Mouse (Mus musculus) lung, embryonic 14.5 days (tissue): ENCODE measurements around the gene Tiprl. TPM values are rescaled to one million over a fixed set of nuclear protein-coding genes. Genes with fewer than 3 reads are reported as not detected.

Experiments used
- ATAC-seq: fragments of 200-750 bp; cut with Nextera tagmentation; 2 replicates; pipeline ENCODE4 v1.8.0; 2017; ENCODE audit warnings: mild to moderate bottlenecking, moderate TSS enrichment, moderate library complexity; ENCODE audit not compliant: insufficient read depth
- DNase-seq: peaks from one replicate; pipeline ENCODE4 v3.0.0-alpha.2; 2015
- H3K27ac ChIP-seq: fragments of 300-500 bp; sonication (generic); 2 replicates; pipeline ENCODE4 v1.5.1; 2014; ENCODE audit warnings: low read depth, mild to moderate bottlenecking, moderate library complexity
- H3K27me3 ChIP-seq: fragments of 300-500 bp; sonication (generic); 2 replicates; pipeline ENCODE4 v1.6.1; 2014; ENCODE audit warnings: low read length, control low read depth; ENCODE audit not compliant: insufficient read depth
- H3K36me3 ChIP-seq: fragments of 300-500 bp; sonication (generic); 2 replicates; pipeline ENCODE4 v1.6.1; 2014; ENCODE audit warnings: control low read depth; ENCODE audit not compliant: insufficient read depth
- H3K4me1 ChIP-seq: fragments of 300-500 bp; sonication (generic); 2 replicates; pipeline ENCODE4 v1.6.1; 2014; ENCODE audit warnings: antibody characterized with exemption, control low read depth; ENCODE audit not compliant: insufficient read depth
- H3K4me2 ChIP-seq: fragments of 300-500 bp; sonication (generic); 2 replicates; pipeline ENCODE4 v1.6.1; 2014; ENCODE audit warnings: mild to moderate bottlenecking
- H3K4me3 ChIP-seq: fragments of 300-500 bp; sonication (generic); 2 replicates; pipeline ENCODE4 v1.5.1; 2014; ENCODE audit warnings: low read depth, low read length
- H3K9ac ChIP-seq: fragments of 300-500 bp; sonication (generic); 2 replicates; pipeline ENCODE4 v1.6.1; 2014
- H3K9me3 ChIP-seq: fragments of 300-500 bp; sonication (generic); 2 replicates; pipeline ENCODE4 v1.6.1; 2016; ENCODE audit warnings: low read depth, low read length, control low read depth
- CTCF ChIP-seq: IDR thresholded peaks from 2 replicates; pipeline ENCODE4 v1.5.1; 2016; ENCODE audit warnings: antibody characterized with exemption, low read depth
- WGBS: fragments of 180-500 bp; shearing (Covaris S2); extraction: QIAGEN DNeasy Blood & Tissue Kit; methylation state at CpG from one replicate; pipeline ENCODE4 v1.1.7; 2014; 5-methylcytosine and 5-hydroxymethylcytosine counted together
- polyA plus RNA-seq: library from polyadenylated mRNA; unstranded; fragments of >200 nt; fragmentation: Nextera tagmentation; extraction: Ambion mirVana; gene quantifications from 2 replicates; pipeline ENCODE4 v1.2.1, GENCODE M21; 2014

The Tiprl gene
- polyA plus RNA-seq, 1 experiment from 2014 or later: 88.3 TPM

DNA sequence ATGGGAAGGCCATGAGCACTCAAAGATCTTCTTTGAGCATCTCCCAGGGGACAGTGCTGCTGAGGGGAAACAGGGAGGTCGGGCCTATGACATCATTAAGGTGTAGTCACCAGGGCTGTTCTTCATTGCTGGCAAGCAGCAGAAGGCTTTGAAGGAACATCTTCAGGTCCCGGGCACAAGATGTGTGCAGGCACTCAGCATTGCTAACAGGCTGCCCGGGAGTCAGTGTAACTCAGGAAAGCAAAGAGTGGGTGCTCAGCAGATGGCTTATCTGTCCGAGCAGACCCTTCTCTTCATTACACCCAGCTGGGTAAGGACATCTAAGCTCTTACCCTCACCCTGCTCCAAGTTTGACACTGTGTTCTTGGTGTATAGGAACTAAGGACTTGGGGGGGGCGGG is 57.5 kb downstream of the Tiprl start:
- no peak overlapping the region for H3K27ac ChIP-seq
- no peak for TF ChIP-seq CTCF
- H3K9me3 ChIP-seq: no peaks in the 10 kb centered on the region
- no peak overlapping the region for H3K4me2 ChIP-seq
- H3K4me1 ChIP-seq: 0 out of 2 replicates have a peak, but pooled peaks cover 3% of the 10 kb centered on the region
- ATAC-seq (no peak), DNase-seq (no peak)
- no peaks in the 10 kb centered on the region for H3K27me3 ChIP-seq
- no peak overlapping the region for H3K9ac ChIP-seq
- no peak overlapping the region for H3K4me3 ChIP-seq
- 0 out of 2 replicates have a peak, but pooled peaks cover 12% of the 10 kb centered on the region for H3K36me3 ChIP-seq
- 82% methylated on average over 5 of the region's 5 CpGs for WGBS

DNA sequence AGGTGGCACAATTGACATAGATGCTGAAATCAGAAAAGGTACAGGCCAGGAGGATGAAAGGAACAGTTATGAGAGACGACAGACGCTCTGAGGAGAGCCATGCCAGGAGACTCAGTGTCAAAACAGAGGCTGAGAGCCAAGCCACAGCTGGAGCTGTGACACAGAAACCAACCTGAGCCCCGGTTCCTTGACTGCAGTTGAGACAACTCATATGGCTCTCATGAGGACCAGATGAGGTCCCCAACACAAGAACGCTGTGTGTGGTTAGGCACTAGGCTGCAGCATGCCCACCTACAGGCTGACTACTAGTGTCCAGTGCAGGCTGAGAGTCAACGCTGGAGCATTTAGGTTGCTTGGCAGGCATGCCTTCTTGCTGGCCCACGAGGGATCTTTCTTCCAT is 58.7 kb downstream of the Tiprl start:
- DNase-seq (peak; percentile 12), ATAC-seq (peak; percentile 52; the same call in 1 of the 2 replicates)
- Histone ChIP-seq H3K9ac (no peak overlapping the region), H3K27me3 (no peaks in the 10 kb centered on the region), H3K4me2 (no peak overlapping the region), H3K4me3 (no peak overlapping the region), H3K4me1 (0 out of 2 replicates have a peak, but pooled peaks cover 3% of the 10 kb centered on the region), H3K36me3 (0 out of 2 replicates have a peak, but pooled peaks cover 12% of the 10 kb centered on the region), H3K9me3 (no peaks in the 10 kb centered on the region), H3K27ac (no peak overlapping the region)
- 48% methylated on average over 6 of the region's 6 CpGs for WGBS
- no peak for TF ChIP-seq CTCF

DNA sequence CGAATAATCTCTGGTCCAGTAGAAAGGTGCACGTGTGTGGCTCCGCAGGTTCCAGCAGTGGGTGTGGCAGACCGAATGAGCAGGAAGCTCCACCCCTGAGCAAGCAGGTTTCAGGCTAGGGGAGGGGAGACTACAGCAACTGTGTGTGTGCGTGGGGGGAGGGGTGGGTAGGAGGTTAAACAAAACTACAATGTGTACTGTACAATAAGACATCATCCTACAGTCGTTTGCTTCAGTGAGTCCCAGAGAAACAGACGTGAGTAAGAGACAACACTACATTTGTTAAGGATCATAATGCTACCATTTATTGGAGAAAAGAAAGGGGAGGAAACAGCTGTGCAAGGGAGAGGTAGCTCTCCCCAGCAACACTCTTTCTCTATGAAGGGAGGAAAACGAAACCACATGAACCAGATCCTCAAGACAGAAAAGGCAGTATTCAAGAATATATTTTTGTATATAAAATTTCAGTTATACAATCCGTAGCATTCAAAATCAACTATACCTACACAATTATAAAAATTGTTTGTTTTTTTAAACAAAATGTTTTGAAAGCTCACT is 62.7 kb downstream of the Tiprl start:
- 59% methylated on average over 6 of the region's 9 CpGs for WGBS
- H3K36me3 ChIP-seq: 0 out of 2 replicates have a peak, but pooled peaks cover 6% of the 10 kb centered on the region
- no peak for TF ChIP-seq CTCF
- no peak overlapping the region for H3K4me2 ChIP-seq
- no peak overlapping the region for H3K9ac ChIP-seq
- DNase-seq (no peak), ATAC-seq (no peak)
- no peak overlapping the region for H3K4me3 ChIP-seq
- H3K9me3 ChIP-seq: no peaks in the 10 kb centered on the region
- no peaks in the 10 kb centered on the region for H3K4me1 ChIP-seq
- no peak overlapping the region for H3K27ac ChIP-seq
- H3K27me3 ChIP-seq: no peaks in the 10 kb centered on the region

DNA sequence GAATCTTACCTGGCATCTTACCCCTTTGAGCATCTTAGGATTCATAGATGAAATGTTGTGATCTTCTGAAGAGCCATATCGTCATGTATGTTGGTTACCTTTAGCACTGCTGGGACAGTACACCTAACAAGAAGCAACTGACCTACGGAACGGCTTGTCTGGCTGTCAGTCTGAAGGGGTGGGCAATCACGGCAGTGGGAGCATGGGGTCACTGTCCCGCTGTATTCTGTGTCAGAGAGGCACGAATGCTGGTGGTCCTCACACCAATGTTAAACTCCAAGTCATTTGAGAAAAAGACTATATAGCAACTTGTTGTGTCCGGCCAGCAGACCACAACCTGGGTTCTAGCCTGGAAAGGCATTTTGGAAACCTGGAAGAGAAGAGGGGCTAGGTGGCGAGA is 65.5 kb downstream of the Tiprl start:
- Histone ChIP-seq H3K9me3 (no peaks in the 10 kb centered on the region), H3K4me1 (no peaks in the 10 kb centered on the region), H3K27ac (no peak overlapping the region), H3K36me3 (no peaks in the 10 kb centered on the region), H3K9ac (no peak overlapping the region), H3K4me2 (no peak overlapping the region), H3K4me3 (no peak overlapping the region), H3K27me3 (no peaks in the 10 kb centered on the region)
- ATAC-seq: no peak
- WGBS: 88% methylated on average over 7 of the region's 8 CpGs
- TF ChIP-seq CTCF: no peak
- DNase-seq: no peak

DNA sequence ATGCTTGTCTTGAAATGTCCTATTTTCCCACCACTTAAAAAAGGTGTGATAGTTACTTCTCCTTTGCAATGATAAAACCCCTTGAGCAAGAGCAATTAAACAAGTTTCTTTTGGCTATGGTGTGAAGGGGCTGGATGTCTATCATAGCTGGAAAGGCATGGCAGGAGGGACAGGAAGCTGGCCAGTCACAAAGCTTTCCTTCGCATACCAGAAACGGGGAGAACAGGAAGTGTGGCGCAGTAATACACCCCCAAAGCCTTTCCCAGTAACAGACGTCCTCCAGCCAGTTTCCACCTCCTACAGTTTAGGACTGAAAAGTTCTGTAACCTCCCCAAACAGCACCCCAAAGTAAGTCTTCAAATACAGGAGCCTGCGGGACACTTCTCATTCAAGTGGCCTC is 66.6 kb downstream of the Tiprl start:
- 66% methylated on average over 5 of the region's 5 CpGs for WGBS

DNA sequence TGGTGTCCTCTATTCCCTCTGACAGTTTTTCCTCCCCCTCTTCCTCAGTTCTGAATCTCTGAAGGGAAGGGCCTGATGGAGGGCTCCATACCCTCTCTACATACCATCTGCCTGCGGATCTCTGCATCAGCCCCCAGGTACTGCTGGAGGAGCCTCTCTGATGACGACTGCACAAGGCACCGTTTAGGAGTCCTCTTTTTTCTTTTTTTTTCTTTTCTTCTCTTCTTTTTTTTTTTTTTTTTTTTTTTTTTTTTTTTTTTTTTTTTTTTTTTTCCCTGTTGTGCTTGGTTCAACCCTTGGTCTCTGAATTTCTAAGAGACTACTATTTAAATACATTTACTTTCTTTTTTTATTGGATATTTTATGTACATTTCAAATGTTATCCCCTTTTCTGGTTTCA is 67.3 kb downstream of the Tiprl start:
- Histone ChIP-seq H3K36me3 (no peaks in the 10 kb centered on the region), H3K9ac (no peak overlapping the region), H3K27ac (no peak overlapping the region), H3K4me1 (no peaks in the 10 kb centered on the region), H3K27me3 (no peaks in the 10 kb centered on the region), H3K9me3 (no peaks in the 10 kb centered on the region), H3K4me3 (no peak overlapping the region), H3K4me2 (no peak overlapping the region)
- DNase-seq (no peak), ATAC-seq (no peak; the same call in 1 of the 2 replicates)
- no peak for TF ChIP-seq CTCF
- 83% methylated on average over 3 of the region's 3 CpGs for WGBS

More for the DNA sequence above, 66.6 kb downstream of the Tiprl start:
- no peak overlapping the region for H3K4me3 ChIP-seq
- H3K4me1 ChIP-seq: no peaks in the 10 kb centered on the region
- no peaks in the 10 kb centered on the region for H3K36me3 ChIP-seq
- H3K27ac ChIP-seq: no peak overlapping the region
- DNase-seq (no peak), ATAC-seq (no peak)
- TF ChIP-seq CTCF: no peak
- H3K9me3 ChIP-seq: no peaks in the 10 kb centered on the region
- no peaks in the 10 kb centered on the region for H3K27me3 ChIP-seq
- H3K4me2 ChIP-seq: no peak overlapping the region
- no peak overlapping the region for H3K9ac ChIP-seq

DNA sequence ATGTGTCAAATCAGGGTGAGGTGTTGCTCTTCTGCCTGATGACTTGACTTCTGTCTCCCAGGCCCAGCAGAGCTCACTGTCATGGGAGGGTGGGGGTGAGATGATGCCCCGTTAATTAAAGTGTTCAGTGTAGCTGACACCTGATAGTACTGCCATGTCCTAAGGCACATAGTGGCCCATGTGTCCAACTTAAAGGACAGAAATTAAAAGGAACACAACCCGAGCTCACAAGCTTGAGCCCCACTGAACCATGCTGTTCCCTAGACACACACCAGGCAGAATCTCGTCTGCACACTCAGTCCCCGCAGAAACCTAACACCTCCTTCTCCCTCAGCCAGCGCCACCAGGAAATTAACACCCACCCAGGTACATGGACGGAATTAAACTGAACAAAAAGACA is 71.9 kb downstream of the Tiprl start:
- no peak overlapping the region for H3K27ac ChIP-seq
- no peak overlapping the region for H3K4me3 ChIP-seq
- DNase-seq: no peak
- no peak for ATAC-seq
- no peaks in the 10 kb centered on the region for H3K4me1 ChIP-seq
- H3K27me3 ChIP-seq: no peaks in the 10 kb centered on the region
- 80% methylated on average over 6 of the region's 6 CpGs for WGBS
- no peaks in the 10 kb centered on the region for H3K36me3 ChIP-seq
- no peak overlapping the region for H3K4me2 ChIP-seq
- no peaks in the 10 kb centered on the region for H3K9me3 ChIP-seq
- TF ChIP-seq CTCF: no peak
- H3K9ac ChIP-seq: no peak overlapping the region

Other genes with a start within 250 kb of the Tiprl start
- not detected in 2 replicates for gene Tbx19, start 76.2 kb downstream of the Tiprl start, polyA plus RNA-seq
- 19.3 and 20.1 TPM in 2 replicates for gene Sft2d2, start 42.6 kb downstream of the Tiprl start, polyA plus RNA-seq
- gene Gpr161, start 58.8 kb upstream of the Tiprl start, polyA plus RNA-seq: 1.4 TPM in 2 replicates
- gene Dcaf6, start 223.5 kb upstream of the Tiprl start, polyA plus RNA-seq: 12.7 and 13.0 TPM in 2 replicates
- gene Mpc2, start 223.6 kb upstream of the Tiprl start, polyA plus RNA-seq: 110 and 127 TPM in 2 replicates
- 0.04 TPM in 1 of 2 replicates, not detected in the other for gene Adcy10, start 248.2 kb upstream of the Tiprl start, polyA plus RNA-seq